Mouse (Mus musculus): ENCODE results near the gene Brd1. TPM values are rescaled to one million over a fixed set of nuclear protein-coding genes. Genes with fewer than 3 reads are reported as not detected.
A peak's percentile ranks its signal among the peaks of the same experiment; 100 is the strongest.
"Not testable (repeated sequence)": the region's sequence is repeated elsewhere in the genome, so short reads cannot be mapped to it uniquely, and the experiment has no call there.

Brd1 gene
- 26.9 and 28.2 TPM in 2 replicates for polyA plus RNA-seq (2016; fragmentation: Nextera tagmentation; extraction: Ambion mirVana)

DNA sequence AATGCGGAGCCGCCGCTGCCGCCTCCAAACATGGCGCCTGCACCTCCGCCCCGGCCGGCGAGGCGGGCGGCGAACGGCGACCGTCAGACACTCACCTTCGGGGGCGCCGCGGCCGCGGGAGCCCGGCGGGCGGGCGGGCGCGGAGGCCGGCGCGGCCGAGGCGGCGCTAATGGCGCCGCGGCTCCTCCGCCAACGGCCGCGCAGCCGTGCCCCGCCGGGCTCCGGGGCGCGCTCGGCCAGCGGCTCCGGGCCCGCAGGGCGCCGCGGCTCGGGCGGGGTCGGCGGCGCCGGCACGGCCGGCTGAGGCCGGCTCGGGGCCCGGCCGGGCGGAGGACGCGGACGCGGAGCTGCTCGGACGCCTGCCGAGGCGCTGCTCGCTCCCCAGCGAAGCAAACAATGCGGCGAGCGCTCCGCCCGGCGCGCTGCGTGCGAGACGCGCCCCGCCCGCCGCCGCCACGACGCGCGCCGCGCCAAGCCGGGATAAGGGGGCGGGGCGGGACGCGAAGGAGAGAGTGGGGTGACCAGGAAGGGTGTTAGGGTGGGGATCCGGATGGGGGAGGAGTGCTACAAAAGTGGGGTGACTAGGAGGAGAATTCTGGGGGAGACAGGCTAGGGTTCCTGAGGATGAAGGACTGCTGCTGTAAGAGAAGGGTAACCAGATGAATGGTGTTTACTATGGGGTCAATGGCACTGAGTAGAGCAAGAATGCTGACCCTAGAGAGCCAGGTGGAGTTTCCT, at the start of gene Brd1:
TSS of gene Brd1 (minus strand) at position 400 of the 738 bp plus-strand sequence.
- Histone ChIP-seq H3K27ac (peak within 1 kb of the TSS; percentile 90), H3K4me2 (replicated peaks) (peak within 1 kb of the TSS; percentile 89), H3K9me3 (replicated peaks) (no peaks in the 10 kb centered on the region), H3K9ac (peak within 1 kb of the TSS; percentile 100), H3K36me3 (peaks cover 13% of the 10 kb centered on the region), H3K4me1 (peaks cover 32% of the 10 kb centered on the region), H3K4me3 (peak within 1 kb of the TSS; percentile 100), H3K27me3 (no peaks in the 10 kb centered on the region)
- WGBS, result under 1% methylated on average over 59 of the region's 103 CpGs
- ATAC-seq (ENCODE audit: low FRiP score), result peak; percentile 84

GRCm38 (mm10) chr15:88774630-88775029, 40.6 kb upstream of the Brd1 start:
- H3K4me1 ChIP-seq; H3K4me3 ChIP-seq; H3K27ac ChIP-seq; H3K9me3 ChIP-seq (replicated peaks); H3K27me3 ChIP-seq; H3K4me2 ChIP-seq (replicated peaks); H3K9ac ChIP-seq; ATAC-seq (ENCODE audit: low FRiP score): not testable (repeated sequence)
- peaks cover 37% of the 10 kb centered on the region for H3K36me3 ChIP-seq
- 93% methylated on average over 5 of the region's 5 CpGs for WGBS

- peaks cover 43% of the 10 kb centered on the region for H3K36me3 ChIP-seq
- peaks cover 3% of the 10 kb centered on the region; the same call in 1 of the 2 replicates for H3K9me3 ChIP-seq (replicated peaks)
- no peaks in the 10 kb centered on the region for H3K4me1 ChIP-seq
- no peak overlapping the region for H3K27ac ChIP-seq
- H3K9ac ChIP-seq, result no peak overlapping the region
- no peak overlapping the region for H3K4me3 ChIP-seq
- H3K27me3 ChIP-seq, result no peaks in the 10 kb centered on the region
- ATAC-seq (ENCODE audit: low FRiP score), result no peak
- 91% methylated on average over 1 of the region's 1 CpGs for WGBS
- H3K4me2 ChIP-seq (replicated peaks), result no peak overlapping the region
Measured at GRCm38 (mm10) chr15:88768537-88768936, 34.5 kb upstream of the Brd1 start.

DNA sequence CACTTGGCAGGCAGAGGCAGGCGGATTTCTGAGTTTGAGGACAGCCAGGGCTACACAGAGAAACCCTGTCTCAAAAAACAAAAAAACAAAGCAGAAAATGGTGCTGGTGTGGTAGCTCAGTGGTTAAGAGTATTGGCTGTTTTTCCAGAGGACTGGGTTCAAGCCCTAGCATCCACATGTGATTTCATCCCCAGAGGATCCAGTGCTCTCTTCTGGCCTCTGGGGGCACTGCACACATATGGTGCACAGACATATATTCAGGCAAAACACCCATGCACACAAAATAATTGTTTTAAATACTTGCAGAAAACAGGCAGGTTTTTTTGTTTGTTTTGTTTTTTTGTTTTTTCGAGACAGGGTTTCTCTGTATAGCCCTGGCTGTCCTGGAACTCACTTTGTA, 32.1 kb upstream of the Brd1 start:
- 98% methylated on average over 2 of the region's 2 CpGs for WGBS
- H3K4me2 ChIP-seq (replicated peaks); H3K4me1 ChIP-seq; H3K27me3 ChIP-seq; ATAC-seq (ENCODE audit: low FRiP score); H3K9me3 ChIP-seq (replicated peaks); H3K4me3 ChIP-seq; H3K27ac ChIP-seq; H3K9ac ChIP-seq: not testable (repeated sequence)
- H3K36me3 ChIP-seq, result peaks cover 47% of the 10 kb centered on the region

GRCm38 (mm10) chr15:88761551-88761950, 27.5 kb upstream of the Brd1 start:
- 91% methylated on average over 4 of the region's 4 CpGs for WGBS
- H3K27ac ChIP-seq, result no peak overlapping the region
- H3K4me1 ChIP-seq, result no peaks in the 10 kb centered on the region
- no peak overlapping the region for H3K9ac ChIP-seq
- no peaks in the 10 kb centered on the region for H3K27me3 ChIP-seq
- no peak overlapping the region for H3K4me2 ChIP-seq (replicated peaks)
- H3K36me3 ChIP-seq, result peaks cover 69% of the 10 kb centered on the region
- no peak overlapping the region for H3K4me3 ChIP-seq
- ATAC-seq (ENCODE audit: low FRiP score), result no peak
- H3K9me3 ChIP-seq (replicated peaks), result no peaks in the 10 kb centered on the region

GRCm38 (mm10) chr15:88758061-88758460, 24.0 kb upstream of the Brd1 start:
- Histone ChIP-seq H3K27me3 (no peaks in the 10 kb centered on the region), H3K27ac (no peak overlapping the region), H3K9ac (no peak overlapping the region), H3K4me3 (no peak overlapping the region), H3K9me3 (replicated peaks) (no peaks in the 10 kb centered on the region), H3K4me1 (peaks cover 14% of the 10 kb centered on the region), H3K36me3 (peaks cover 68% of the 10 kb centered on the region), H3K4me2 (replicated peaks) (no peak overlapping the region)
- 87% methylated on average over 3 of the region's 3 CpGs for WGBS
- no peak for ATAC-seq (ENCODE audit: low FRiP score)

- H3K27ac ChIP-seq, result no peak overlapping the region
- H3K36me3 ChIP-seq, result peaks cover 49% of the 10 kb centered on the region
- no peak for ATAC-seq (ENCODE audit: low FRiP score)
- 97% methylated on average over 18 of the region's 18 CpGs for WGBS
- no peaks in the 10 kb centered on the region for H3K9me3 ChIP-seq (replicated peaks)
- H3K4me2 ChIP-seq (replicated peaks), result no peak overlapping the region
- H3K27me3 ChIP-seq, result no peaks in the 10 kb centered on the region
- no peak overlapping the region for H3K9ac ChIP-seq
- no peak overlapping the region for H3K4me3 ChIP-seq
- peaks cover 19% of the 10 kb centered on the region for H3K4me1 ChIP-seq
Measured at GRCm38 (mm10) chr15:88755761-88756160, 21.7 kb upstream of the Brd1 start.

GRCm38 (mm10) chr15:88754896-88755295, 20.9 kb upstream of the Brd1 start:
- H3K4me3 ChIP-seq, result no peak overlapping the region
- H3K9ac ChIP-seq, result no peak overlapping the region
- no peaks in the 10 kb centered on the region for H3K9me3 ChIP-seq (replicated peaks)
- H3K27me3 ChIP-seq, result no peaks in the 10 kb centered on the region
- ATAC-seq (ENCODE audit: low FRiP score), result no peak
- H3K36me3 ChIP-seq, result peaks cover 42% of the 10 kb centered on the region
- H3K4me2 ChIP-seq (replicated peaks), result no peak overlapping the region
- WGBS, result 89% methylated on average over 2 of the region's 2 CpGs
- H3K27ac ChIP-seq, result no peak overlapping the region
- peaks cover 23% of the 10 kb centered on the region for H3K4me1 ChIP-seq

GRCm38 (mm10) chr15:88752403-88752733, 18.3 kb upstream of the Brd1 start:
- ATAC-seq (ENCODE audit: low FRiP score), result no peak
- H3K27me3 ChIP-seq, result no peaks in the 10 kb centered on the region
- no peaks in the 10 kb centered on the region for H3K9me3 ChIP-seq (replicated peaks)
- 2% methylated on average over 8 of the region's 8 CpGs for WGBS
- peak overlapping the region; percentile 96 for H3K9ac ChIP-seq
- H3K27ac ChIP-seq, result peak overlapping the region; percentile 96
- peaks cover 23% of the 10 kb centered on the region for H3K4me1 ChIP-seq
- peak overlapping the region; percentile 95 for H3K4me3 ChIP-seq
- peak overlapping the region; percentile 77 for H3K4me2 ChIP-seq (replicated peaks)
- peaks cover 21% of the 10 kb centered on the region for H3K36me3 ChIP-seq

GRCm38 (mm10) chr15:88751564-88752402, 17.8 kb upstream of the Brd1 start, which contains the start of gene Zbed4:
TSS of gene Zbed4 (plus strand) at chr15:88751660.
- peak within 1 kb of the TSS; percentile 95 for H3K4me3 ChIP-seq
- no peaks in the 10 kb centered on the region for H3K27me3 ChIP-seq
- WGBS, result under 1% methylated on average over 61 of the region's 119 CpGs
- H3K4me2 ChIP-seq (replicated peaks), result peak within 1 kb of the TSS; percentile 77
- no peaks in the 10 kb centered on the region for H3K9me3 ChIP-seq (replicated peaks)
- H3K36me3 ChIP-seq, result peaks cover 15% of the 10 kb centered on the region
- H3K27ac ChIP-seq, result peak within 1 kb of the TSS; percentile 96
- H3K4me1 ChIP-seq, result peaks cover 23% of the 10 kb centered on the region
- peak within 1 kb of the TSS; percentile 96 for H3K9ac ChIP-seq
- peak; percentile 84 for ATAC-seq (ENCODE audit: low FRiP score)

DNA sequence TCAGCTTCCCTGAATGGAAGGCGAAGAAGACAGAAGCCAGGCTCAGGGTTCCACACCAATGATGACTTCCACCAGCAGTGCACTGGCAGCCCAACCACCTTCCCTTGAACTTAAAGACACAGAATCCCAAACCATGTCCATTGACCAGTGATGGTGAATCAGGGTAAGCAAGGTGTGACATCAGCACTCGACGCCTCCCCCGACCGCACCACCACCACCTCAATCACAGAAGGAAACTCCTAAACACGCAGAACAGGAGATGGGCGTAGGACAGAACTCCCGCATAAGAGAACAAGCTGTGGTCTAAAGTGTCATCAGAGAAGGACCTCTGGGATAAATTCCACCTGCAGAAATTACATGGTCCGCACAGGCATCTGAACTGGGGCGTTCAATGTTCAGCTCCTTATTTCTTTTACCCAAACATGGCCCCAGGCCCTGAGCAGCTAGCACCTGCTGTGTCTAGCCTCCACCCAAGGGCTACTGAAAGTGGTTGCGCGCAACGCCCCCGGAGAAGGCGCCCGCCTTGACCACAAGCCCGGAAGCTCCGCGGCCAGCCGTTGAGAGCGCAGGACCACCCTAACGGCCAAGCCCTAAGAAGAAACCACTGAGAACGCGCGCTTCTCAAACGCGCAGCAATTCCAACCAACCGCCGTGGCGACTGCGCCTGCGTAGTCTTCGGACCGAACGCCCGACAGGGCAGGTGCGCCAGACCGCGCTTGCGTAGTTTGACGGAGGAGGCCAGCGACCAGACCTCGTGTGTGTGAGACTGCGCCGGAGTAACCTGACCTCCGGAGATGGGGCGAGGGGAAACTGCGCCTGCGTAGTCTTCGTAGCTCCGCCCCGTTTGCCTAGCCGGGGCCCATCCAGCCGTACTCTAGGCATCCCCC, 16.9 kb upstream of the Brd1 start:
- H3K4me1 ChIP-seq, result peaks cover 23% of the 10 kb centered on the region
- 7% methylated on average over 54 of the region's 54 CpGs for WGBS
- H3K4me2 ChIP-seq (replicated peaks), result peak overlapping the region; percentile 77
- no peaks in the 10 kb centered on the region for H3K27me3 ChIP-seq
- H3K36me3 ChIP-seq, result peaks cover 11% of the 10 kb centered on the region
- peak overlapping the region; percentile 90 for H3K27ac ChIP-seq
- no peaks in the 10 kb centered on the region for H3K9me3 ChIP-seq (replicated peaks)
- ATAC-seq (ENCODE audit: low FRiP score), result peak; percentile 98
- H3K4me3 ChIP-seq, result peak overlapping the region; percentile 95
- H3K9ac ChIP-seq, result peak overlapping the region; percentile 70

GRCm38 (mm10) chr15:88750032-88750431, 16.0 kb upstream of the Brd1 start:
- no peak overlapping the region for H3K4me3 ChIP-seq
- no peaks in the 10 kb centered on the region for H3K9me3 ChIP-seq (replicated peaks)
- H3K27ac ChIP-seq, result no peak overlapping the region
- H3K36me3 ChIP-seq, result peaks cover 2% of the 10 kb centered on the region; the same call in 1 of the 2 replicates
- ATAC-seq (ENCODE audit: low FRiP score), result no peak
- WGBS, result 94% methylated on average over 10 of the region's 10 CpGs
- H3K27me3 ChIP-seq, result no peaks in the 10 kb centered on the region
- H3K9ac ChIP-seq, result no peak overlapping the region
- peaks cover 20% of the 10 kb centered on the region for H3K4me1 ChIP-seq
- no peak overlapping the region for H3K4me2 ChIP-seq (replicated peaks)

All from hindbrain, embryonic 12.5 days (tissue).